Mouse (Mus musculus) lung, postnatal 0 days (tissue): ENCODE results near the gene Acvr1. TPM values are rescaled to one million over a fixed set of nuclear protein-coding genes. Genes with fewer than 3 reads are reported as not detected.

ENCODE experiments used
- ATAC-seq: fragments of 200-750 bp; cut with Nextera tagmentation; 2 replicates; pipeline ENCODE4 v1.8.0; 2017; ENCODE audit warnings: moderate library complexity
- DNase-seq: peaks from one replicate; pipeline ENCODE4 v3.0.0-alpha.2; 2016; ENCODE audit warnings: low spot score
- H3K27ac ChIP-seq: fragments of 300-500 bp; sonication (generic); 2 replicates; pipeline ENCODE4 v1.5.1; 2014; ENCODE audit warnings: antibody characterized with exemption, mild to moderate bottlenecking, low read length, mixed read lengths
- H3K27me3 ChIP-seq: fragments of 300-500 bp; sonication (generic); replicated peaks from 2 replicates; pipeline ENCODE4 v1.6.1; 2014; ENCODE audit warnings: low read length, mixed read lengths; ENCODE audit not compliant: insufficient read depth
- H3K36me3 ChIP-seq: fragments of 300-500 bp; sonication (generic); 2 replicates; pipeline ENCODE4 v1.6.1; 2014; ENCODE audit warnings: low read length, mixed read lengths; ENCODE audit not compliant: insufficient read depth
- H3K4me1 ChIP-seq: fragments of 300-500 bp; sonication (generic); 2 replicates; pipeline ENCODE4 v1.6.1; 2014; ENCODE audit warnings: antibody characterized with exemption, low read depth, low read length, mixed read lengths; ENCODE audit not compliant: insufficient read depth
- H3K4me2 ChIP-seq: fragments of 300-500 bp; sonication (generic); replicated peaks from 2 replicates; pipeline ENCODE4 v1.6.1; 2014; ENCODE audit warnings: low read depth, mild to moderate bottlenecking, low read length, moderate library complexity, mixed read lengths
- H3K4me3 ChIP-seq: fragments of 300-500 bp; sonication (generic); 2 replicates; pipeline ENCODE4 v1.5.1; 2014; ENCODE audit warnings: low read depth, low read length
- H3K9ac ChIP-seq: fragments of 300-500 bp; sonication (generic); replicated peaks from 2 replicates; pipeline ENCODE4 v1.6.1; 2014; ENCODE audit warnings: low read depth, mild to moderate bottlenecking
- H3K9me3 ChIP-seq: fragments of 300-500 bp; sonication (generic); 2 replicates; pipeline ENCODE4 v1.6.1; 2016; ENCODE audit warnings: low read length, mixed read lengths
- CTCF ChIP-seq: IDR thresholded peaks from 2 replicates; pipeline ENCODE4 v1.5.1; 2016; ENCODE audit warnings: antibody characterized with exemption, mild to moderate bottlenecking
- EP300 ChIP-seq: IDR thresholded peaks from 2 replicates; pipeline ENCODE4 v1.6.1; 2016; ENCODE audit warnings: antibody characterized with exemption, mild to moderate bottlenecking, control low read depth
- WGBS: fragments of 180-500 bp; shearing (Covaris S2); extraction: QIAGEN DNeasy Blood & Tissue Kit; methylation state at CpG from one replicate; pipeline ENCODE4 v1.1.7; 2014; 5-methylcytosine and 5-hydroxymethylcytosine counted together
- polyA plus RNA-seq: library from polyadenylated mRNA; unstranded; fragments of >200 nt; fragmentation: Nextera tagmentation; extraction: Ambion mirVana; gene quantifications from 2 replicates; pipeline ENCODE4 v1.2.1, GENCODE M21; 2015

The Acvr1 gene
- polyA plus RNA-seq, 1 experiment from 2014 or later = 5.8 TPM

GRCm38 (mm10) chr2:58357414-58358131, 209.4 kb downstream of the Acvr1 start, which contains the start of gene Acvr1c:
Gene Acvr1c, minus strand, starts transcription at chr2:58357895.
- H3K4me1 ChIP-seq = no peaks in the 10 kb centered on the region
- H3K4me2 ChIP-seq = peak within 1 kb of the TSS; percentile 96
- H3K27me3 ChIP-seq = peaks cover 6% of the 10 kb centered on the region; the same call in 1 of the 2 replicates
- DNase-seq (peak; percentile 57), ATAC-seq (peak; percentile 92)
- WGBS = 1% methylated on average over 50 of the region's 65 CpGs
- no peaks in the 10 kb centered on the region for H3K9me3 ChIP-seq
- H3K9ac ChIP-seq = no peak within 1 kb of the TSS
- H3K36me3 ChIP-seq = no peaks in the 10 kb centered on the region
- TF ChIP-seq EP300 (no peak), CTCF (peak; percentile 20)
- peak within 1 kb of the TSS; percentile 53 for H3K4me3 ChIP-seq
- no peak within 1 kb of the TSS for H3K27ac ChIP-seq

- H3K27ac ChIP-seq = no peak overlapping the region
- H3K9ac ChIP-seq = no peak overlapping the region
- TF ChIP-seq CTCF (no peak), EP300 (no peak)
- no peaks in the 10 kb centered on the region for H3K9me3 ChIP-seq
- H3K36me3 ChIP-seq = no peaks in the 10 kb centered on the region
- peak overlapping the region; percentile 96 for H3K4me2 ChIP-seq
- H3K4me1 ChIP-seq = no peaks in the 10 kb centered on the region
- H3K4me3 ChIP-seq = peak overlapping the region; percentile 53
- ATAC-seq (no peak), DNase-seq (peak; percentile 7)
- H3K27me3 ChIP-seq = peaks cover 6% of the 10 kb centered on the region; the same call in 1 of the 2 replicates
- WGBS = 0% methylated on average over 7 of the region's 7 CpGs
Observed at GRCm38 (mm10) chr2:58357068-58357413, 209.9 kb downstream of the Acvr1 start.

- no peak overlapping the region for H3K27ac ChIP-seq
- TF ChIP-seq CTCF = no peak
- no peak for TF ChIP-seq EP300
- no peaks in the 10 kb centered on the region for H3K9me3 ChIP-seq
- ATAC-seq (no peak), DNase-seq (no peak)
- no peaks in the 10 kb centered on the region for H3K36me3 ChIP-seq
- 74% methylated on average over 3 of the region's 3 CpGs for WGBS
- peaks cover 6% of the 10 kb centered on the region; the same call in 1 of the 2 replicates for H3K27me3 ChIP-seq
- no peak overlapping the region for H3K4me3 ChIP-seq
- no peak overlapping the region for H3K9ac ChIP-seq
- H3K4me1 ChIP-seq = no peaks in the 10 kb centered on the region
- no peak overlapping the region for H3K4me2 ChIP-seq
Observed at GRCm38 (mm10) chr2:58354389-58354788, 212.6 kb downstream of the Acvr1 start.

GRCm38 (mm10) chr2:58352846-58353245, 214.1 kb downstream of the Acvr1 start:
- Histone ChIP-seq H3K9ac (no peak overlapping the region), H3K9me3 (no peaks in the 10 kb centered on the region), H3K36me3 (no peaks in the 10 kb centered on the region), H3K4me2 (no peak overlapping the region), H3K27ac (no peak overlapping the region), H3K4me3 (no peak overlapping the region), H3K4me1 (no peaks in the 10 kb centered on the region), H3K27me3 (peaks cover 6% of the 10 kb centered on the region; the same call in 1 of the 2 replicates)
- no peak for ATAC-seq
- 46% methylated on average over 5 of the region's 5 CpGs for WGBS
- DNase-seq = no peak
- no peak for TF ChIP-seq CTCF
- no peak for TF ChIP-seq EP300

- no peak for ATAC-seq
- no peaks in the 10 kb centered on the region for H3K36me3 ChIP-seq
- H3K4me2 ChIP-seq = no peak overlapping the region
- H3K4me1 ChIP-seq = no peaks in the 10 kb centered on the region
- TF ChIP-seq CTCF = no peak
- TF ChIP-seq EP300 = no peak
- H3K9me3 ChIP-seq = no peaks in the 10 kb centered on the region
- WGBS = 78% methylated on average over 2 of the region's 2 CpGs
- H3K27me3 ChIP-seq = no peaks in the 10 kb centered on the region
- H3K9ac ChIP-seq = no peak overlapping the region
- no peak overlapping the region for H3K4me3 ChIP-seq
- H3K27ac ChIP-seq = no peak overlapping the region
- DNase-seq = no peak
Observed at GRCm38 (mm10) chr2:58350657-58351056, 216.3 kb downstream of the Acvr1 start.

Other genes starting within 250 kb of the Acvr1 start
- gene Acvr1c, start 209.3 kb downstream of the Acvr1 start, polyA plus RNA-seq = 0.23 and 0.35 TPM in 2 replicates
- gene Gm17409, start 97.0 kb downstream of the Acvr1 start, polyA plus RNA-seq = not detected in 2 replicates
- gene Upp2, start 141 bp upstream of the Acvr1 start, polyA plus RNA-seq = 6.4 and 10.4 TPM in 2 replicates